ENCODE assay signal across 23 mouse cellular contexts in the genomic region with DNA sequence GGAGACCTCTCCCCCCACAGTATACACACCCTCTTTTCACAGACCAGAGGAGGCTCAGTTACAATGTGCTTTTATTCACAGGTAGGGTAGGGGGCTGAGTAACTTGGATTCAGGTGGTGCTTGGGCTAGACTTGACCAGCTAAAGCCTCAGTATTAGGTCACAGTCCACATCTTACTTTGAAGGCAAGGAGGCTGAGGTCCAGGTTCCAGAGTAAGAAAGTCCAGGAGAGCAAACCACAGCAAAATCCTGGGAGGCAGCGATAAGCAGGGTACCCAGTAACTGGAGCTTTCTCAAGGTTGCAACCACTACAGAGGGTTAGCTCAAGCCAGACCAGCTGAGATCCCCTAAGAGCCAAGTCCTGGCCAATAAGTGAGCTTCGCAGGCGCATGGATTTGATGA. TPM values are rescaled to one million over a fixed set of nuclear protein-coding genes. Genes with fewer than 3 reads are reported as not detected.
DNase-seq lines count a peak whose midpoint lies in the region; ATAC-seq lines count a peak whose summit lies in the region.
"Had no signal": no experiment of that assay in that cellular context is flagged by ENCODE, and none has a peak within 500 bp of the region (broad histone marks: within the 10 kb centered on the region; RNA-seq: fewer than 3 reads in every experiment).

No protein-coding gene starts in this region.

- DNase-seq in heart, embryonic 10.5 days (ENCODE audit: low spot score): no peak
- no peak for DNase-seq in heart, postnatal 25 days (ENCODE audit: low spot score)
- no peak for DNase-seq in kidney, postnatal 10 days
- DNase-seq in embryonic facial prominence, embryonic 10.5 days (ENCODE audit: low spot score): no peak
- DNase-seq in limb, embryonic 10.5 days (ENCODE audit: low spot score): no peak
- DNase-seq in spleen, postnatal 10 days (ENCODE audit: low spot score in 2 of 2): no peak
- DNase-seq in midbrain, embryonic 10.5 days (ENCODE audit: low spot score): no peak
- DNase-seq: gastrocnemius, postnatal 14 days; heart, adult 2 months; spleen, adult 18-20 months; thymus, adult 2 months had no signal

- H3K4me3 ChIP-seq in heart, embryonic 10.5 days: peak overlapping the region; percentile 3; the same call in 1 of the 2 replicates
- peak overlapping the region; percentile 49 for H3K4me3 ChIP-seq in kidney, embryonic 15.5 days (replicated peaks)
- H3K4me3 ChIP-seq in embryonic facial prominence, embryonic 10.5 days: peak overlapping the region; percentile 51
- peak overlapping the region; percentile 20; the same call in 1 of the 2 replicates for H3K4me3 ChIP-seq in limb, embryonic 10.5 days
- H3K4me3 ChIP-seq in midbrain, embryonic 10.5 days: no peak overlapping the region
- H3K4me3 ChIP-seq: heart, adult 2 months; hindbrain, embryonic 15.5 days; liver, embryonic 12.5 days; neural tube, embryonic 13.5 days; stomach, embryonic 15.5 days had no signal

- peaks cover 77% of the 10 kb centered on the region for H3K27me3 ChIP-seq in heart, embryonic 10.5 days (ENCODE audit: insufficient read depth, poor library complexity, severe bottlenecking)
- peaks cover 70% of the 10 kb centered on the region for H3K27me3 ChIP-seq in kidney, embryonic 15.5 days
- peaks cover 81% of the 10 kb centered on the region for H3K27me3 ChIP-seq in embryonic facial prominence, embryonic 10.5 days (replicated peaks; ENCODE audit: low read depth, poor library complexity, severe bottlenecking)
- H3K27me3 ChIP-seq in limb, embryonic 10.5 days (ENCODE audit: low read depth, poor library complexity, severe bottlenecking): peaks cover 82% of the 10 kb centered on the region
- peaks cover 79% of the 10 kb centered on the region for H3K27me3 ChIP-seq in midbrain, embryonic 10.5 days (ENCODE audit: low read depth, poor library complexity, severe bottlenecking)

- no peak for ATAC-seq in kidney, embryonic 15.5 days (replicated peaks; ENCODE audit: low FRiP score)
- ATAC-seq: liver, embryonic 12.5 days; midbrain, embryonic 16.5 days had no signal

- H3K36me3 ChIP-seq in heart, embryonic 10.5 days: no peaks in the 10 kb centered on the region
- H3K36me3 ChIP-seq in kidney, embryonic 15.5 days: no peaks in the 10 kb centered on the region
- H3K36me3 ChIP-seq in embryonic facial prominence, embryonic 10.5 days (replicated peaks): no peaks in the 10 kb centered on the region
- no peaks in the 10 kb centered on the region for H3K36me3 ChIP-seq in limb, embryonic 10.5 days
- no peaks in the 10 kb centered on the region for H3K36me3 ChIP-seq in midbrain, embryonic 10.5 days
- H3K36me3 ChIP-seq: hindbrain, embryonic 15.5 days; liver, embryonic 12.5 days; neural tube, embryonic 13.5 days; stomach, embryonic 15.5 days had no signal

- WGBS in heart, embryonic 10.5 days: 54% methylated on average over 3 of the region's 3 CpGs
- 63% methylated on average over 3 of the region's 3 CpGs for WGBS in kidney, embryonic 15.5 days
- WGBS in embryonic facial prominence, embryonic 10.5 days: 64% methylated on average over 3 of the region's 3 CpGs
- 62% methylated on average over 3 of the region's 3 CpGs for WGBS in limb, embryonic 10.5 days
- 73% methylated on average over 3 of the region's 3 CpGs for WGBS in midbrain, embryonic 10.5 days

- H3K9me3 ChIP-seq in heart, embryonic 10.5 days: no peaks in the 10 kb centered on the region
- H3K9me3 ChIP-seq in kidney, embryonic 15.5 days (replicated peaks): no peaks in the 10 kb centered on the region
- no peaks in the 10 kb centered on the region for H3K9me3 ChIP-seq in embryonic facial prominence, embryonic 10.5 days
- no peaks in the 10 kb centered on the region for H3K9me3 ChIP-seq in limb, embryonic 10.5 days (replicated peaks)
- no peaks in the 10 kb centered on the region for H3K9me3 ChIP-seq in midbrain, embryonic 10.5 days (replicated peaks)
- H3K9me3 ChIP-seq: hindbrain, embryonic 15.5 days; liver, embryonic 12.5 days; neural tube, embryonic 13.5 days; stomach, embryonic 15.5 days had no signal

- peaks cover 26% of the 10 kb centered on the region for H3K4me1 ChIP-seq in heart, embryonic 10.5 days
- peaks cover 69% of the 10 kb centered on the region for H3K4me1 ChIP-seq in kidney, embryonic 15.5 days
- H3K4me1 ChIP-seq in embryonic facial prominence, embryonic 10.5 days: peaks cover 47% of the 10 kb centered on the region
- H3K4me1 ChIP-seq in limb, embryonic 10.5 days: peaks cover 36% of the 10 kb centered on the region
- H3K4me1 ChIP-seq in midbrain, embryonic 10.5 days: peaks cover 38% of the 10 kb centered on the region

- peak overlapping the region; percentile 65 for H3K4me2 ChIP-seq in kidney, embryonic 15.5 days
- H3K4me2 ChIP-seq: hindbrain, embryonic 15.5 days; liver, embryonic 12.5 days; neural tube, embryonic 13.5 days had no signal

- intact Hi-C loops in heart, postnatal 25 days (cut with DNase I): no loop called here

- H3K9ac ChIP-seq in kidney, embryonic 15.5 days: peak overlapping the region; percentile 47; the same call in 1 of the 2 replicates
- H3K9ac ChIP-seq: hindbrain, embryonic 15.5 days; liver, embryonic 12.5 days; neural tube, embryonic 13.5 days; stomach, embryonic 15.5 days had no signal

- H3K27ac ChIP-seq in heart, embryonic 10.5 days: no peak overlapping the region
- peak overlapping the region; percentile 94 for H3K27ac ChIP-seq in kidney, embryonic 15.5 days
- H3K27ac ChIP-seq in embryonic facial prominence, embryonic 10.5 days (replicated peaks): peak overlapping the region; percentile 63; the same call in 1 of the 2 replicates
- no peak overlapping the region; the same call in 1 of the 2 replicates for H3K27ac ChIP-seq in limb, embryonic 10.5 days
- no peak overlapping the region for H3K27ac ChIP-seq in midbrain, embryonic 10.5 days (replicated peaks)
- H3K27ac ChIP-seq: heart, adult 2 months; hindbrain, embryonic 15.5 days; liver, embryonic 12.5 days; neural tube, embryonic 13.5 days had no signal

RNA-seq across cellular contexts. Expression of gene Cldn9, which starts 1.3 kb away (rescaled TPM):
- 0.76 and 2.4 TPM in 2 replicates for polyA plus RNA-seq in heart, embryonic 10.5 days (2016; fragmentation: Nextera tagmentation; extraction: Ambion mirVana)
- total RNA-seq in heart, postnatal 25 days (2021): not detected
- 51.2 and 53.1 TPM in 2 replicates for polyA plus RNA-seq in kidney, embryonic 15.5 days (2015; fragmentation: Nextera tagmentation; extraction: Ambion mirVana)
- polyA plus RNA-seq in embryonic facial prominence, embryonic 10.5 days (2016; fragmentation: Nextera tagmentation; extraction: Ambion mirVana): 10.5 and 13.5 TPM in 2 replicates
- 1.9 and 4.6 TPM in 2 replicates for polyA plus RNA-seq in limb, embryonic 10.5 days (2016; fragmentation: Nextera tagmentation; extraction: Ambion mirVana)
- polyA plus RNA-seq in midbrain, embryonic 10.5 days (2016; fragmentation: Nextera tagmentation; extraction: Ambion mirVana): 1.5 and 3.1 TPM in 2 replicates
- total RNA-seq: CH12.LX; heart, adult 2 months; left cerebral cortex, postnatal 10 days; megakaryocyte, adult 5-6 weeks had no signal
- polyA plus RNA-seq: heart, adult 2 months; urinary bladder, adult 2 months had no signal

RNA-seq across cellular contexts. Expression of gene Cldn6, which starts 3.5 kb away (rescaled TPM):
- polyA plus RNA-seq in heart, embryonic 10.5 days (2016; fragmentation: Nextera tagmentation; extraction: Ambion mirVana): 7.0 and 33.4 TPM in 2 replicates
- total RNA-seq in heart, postnatal 25 days (2021): not detected
- polyA plus RNA-seq in kidney, embryonic 15.5 days (2015; fragmentation: Nextera tagmentation; extraction: Ambion mirVana): 189 and 191 TPM in 2 replicates
- 77.2 and 81.3 TPM in 2 replicates for polyA plus RNA-seq in embryonic facial prominence, embryonic 10.5 days (2016; fragmentation: Nextera tagmentation; extraction: Ambion mirVana)
- 32.7 and 42.1 TPM in 2 replicates for polyA plus RNA-seq in limb, embryonic 10.5 days (2016; fragmentation: Nextera tagmentation; extraction: Ambion mirVana)
- polyA plus RNA-seq in midbrain, embryonic 10.5 days (2016; fragmentation: Nextera tagmentation; extraction: Ambion mirVana): 3.5 and 10.1 TPM in 2 replicates
- total RNA-seq: CH12.LX; gastrocnemius, postnatal 14 days; heart, adult 2 months; layer of hippocampus, postnatal 14 days; left cerebral cortex, postnatal 10 days; megakaryocyte, adult 5-6 weeks had no signal
- polyA plus RNA-seq: heart, adult 2 months; large intestine, adult 2 months; urinary bladder, adult 2 months had no signal

RNA-seq across cellular contexts. Expression of gene Tnfrsf12a, which starts 5.3 kb away (rescaled TPM):
- 35.4 and 72.4 TPM in 2 replicates for polyA plus RNA-seq in heart, embryonic 10.5 days (2016; fragmentation: Nextera tagmentation; extraction: Ambion mirVana)
- 100 to 1,000 TPM in 1 of 2 experiments, 10 to 100 TPM in 1; 79.9 to 111 TPM for total RNA-seq in heart, postnatal 25 days (2021)
- 27.5 and 29.5 TPM in 2 replicates for polyA plus RNA-seq in kidney, embryonic 15.5 days (2015; fragmentation: Nextera tagmentation; extraction: Ambion mirVana)
- 4.6 and 6.4 TPM in 2 replicates for polyA plus RNA-seq in embryonic facial prominence, embryonic 10.5 days (2016; fragmentation: Nextera tagmentation; extraction: Ambion mirVana)
- polyA plus RNA-seq in limb, embryonic 10.5 days (2016; fragmentation: Nextera tagmentation; extraction: Ambion mirVana): 5.2 and 5.6 TPM in 2 replicates
- 3.2 and 3.8 TPM in 2 replicates for polyA plus RNA-seq in midbrain, embryonic 10.5 days (2016; fragmentation: Nextera tagmentation; extraction: Ambion mirVana)

RNA-seq across cellular contexts. Expression of gene Thoc6, which starts 8.8 kb away (rescaled TPM):
- 60.1 and 63.7 TPM in 2 replicates for polyA plus RNA-seq in heart, embryonic 10.5 days (2016; fragmentation: Nextera tagmentation; extraction: Ambion mirVana)
- total RNA-seq in heart, postnatal 25 days (2021): 10 to 100 TPM; 12.2 to 12.3 TPM
- polyA plus RNA-seq in kidney, embryonic 15.5 days (2015; fragmentation: Nextera tagmentation; extraction: Ambion mirVana): 52.4 and 53.4 TPM in 2 replicates
- polyA plus RNA-seq in embryonic facial prominence, embryonic 10.5 days (2016; fragmentation: Nextera tagmentation; extraction: Ambion mirVana): 70.9 and 72.2 TPM in 2 replicates
- polyA plus RNA-seq in limb, embryonic 10.5 days (2016; fragmentation: Nextera tagmentation; extraction: Ambion mirVana): 70.4 and 71.1 TPM in 2 replicates
- 74.2 and 77.3 TPM in 2 replicates for polyA plus RNA-seq in midbrain, embryonic 10.5 days (2016; fragmentation: Nextera tagmentation; extraction: Ambion mirVana)

RNA-seq across cellular contexts. Expression of gene Hcfc1r1, which starts 9.1 kb away (rescaled TPM):
- 152 and 305 TPM in 2 replicates for polyA plus RNA-seq in heart, embryonic 10.5 days (2016; fragmentation: Nextera tagmentation; extraction: Ambion mirVana)
- 100 to 1,000 TPM; 193 to 207 TPM for total RNA-seq in heart, postnatal 25 days (2021)
- polyA plus RNA-seq in kidney, embryonic 15.5 days (2015; fragmentation: Nextera tagmentation; extraction: Ambion mirVana): 63.2 and 69.5 TPM in 2 replicates
- 30.4 and 39.7 TPM in 2 replicates for polyA plus RNA-seq in embryonic facial prominence, embryonic 10.5 days (2016; fragmentation: Nextera tagmentation; extraction: Ambion mirVana)
- polyA plus RNA-seq in limb, embryonic 10.5 days (2016; fragmentation: Nextera tagmentation; extraction: Ambion mirVana): 29.0 and 30.5 TPM in 2 replicates
- polyA plus RNA-seq in midbrain, embryonic 10.5 days (2016; fragmentation: Nextera tagmentation; extraction: Ambion mirVana): 29.5 and 36.4 TPM in 2 replicates

Comparison
In these comparisons a context has a peak if more than half of its experiments do, and no peak if none do; other contexts are left out.
1. H3K27ac ChIP-seq: peak in kidney, embryonic 15.5 days (single experiment) and embryonic facial prominence, embryonic 10.5 days (single experiment); none in heart, embryonic 10.5 days (single experiment), limb, embryonic 10.5 days (single experiment) and midbrain, embryonic 10.5 days (single experiment).